Mouse (Mus musculus) heart, embryonic 15.5 days (tissue): ENCODE data around the gene Kcnip4. TPM values are rescaled to one million over a fixed set of nuclear protein-coding genes. Genes with fewer than 3 reads are reported as not detected.
A peak's percentile ranks its signal among the peaks of the same experiment; 100 is the strongest.

Source experiments
- ATAC-seq: fragments of 200-750 bp; cut with Nextera tagmentation; replicated peaks from 2 replicates; pipeline ENCODE4 v1.8.0; 2017; ENCODE audit warnings: low read depth, moderate TSS enrichment; ENCODE audit not compliant: insufficient number of reproducible peaks, insufficient read depth, low FRiP score
- H3K27ac ChIP-seq: fragments of 300-500 bp; sonication (generic); 2 replicates; pipeline ENCODE4 v1.5.1; 2015; ENCODE audit warnings: mild to moderate bottlenecking, inconsistent platforms
- H3K27me3 ChIP-seq: fragments of 300-500 bp; sonication (generic); 2 replicates; pipeline ENCODE4 v1.6.1; 2015; ENCODE audit warnings: inconsistent platforms
- H3K36me3 ChIP-seq: fragments of 300-500 bp; sonication (generic); 2 replicates; pipeline ENCODE4 v1.6.1; 2015; ENCODE audit warnings: mild to moderate bottlenecking, inconsistent platforms
- H3K4me1 ChIP-seq: fragments of 300-500 bp; sonication (generic); replicated peaks from 2 replicates; pipeline ENCODE4 v1.6.1; 2015; ENCODE audit warnings: inconsistent platforms
- H3K4me2 ChIP-seq: fragments of 300-500 bp; sonication (generic); 2 replicates; pipeline ENCODE4 v1.6.1; 2015; ENCODE audit warnings: inconsistent platforms, mild to moderate bottlenecking, moderate library complexity
- H3K4me3 ChIP-seq: fragments of 300-500 bp; sonication (generic); 2 replicates; pipeline ENCODE4 v1.5.1; 2015; ENCODE audit warnings: mild to moderate bottlenecking, inconsistent platforms
- H3K9ac ChIP-seq: fragments of 300-500 bp; sonication (generic); 2 replicates; pipeline ENCODE4 v1.6.1; 2015; ENCODE audit warnings: mild to moderate bottlenecking, inconsistent platforms
- H3K9me3 ChIP-seq: fragments of 300-500 bp; sonication (generic); replicated peaks from 2 replicates; pipeline ENCODE4 v1.6.1; 2016; ENCODE audit warnings: inconsistent platforms
- WGBS: fragments of 180-500 bp; shearing (Covaris S2); methylation state at CpG from one replicate; pipeline ENCODE4 v1.1.7; 2015; ENCODE audit warnings: mixed read lengths; 5-methylcytosine and 5-hydroxymethylcytosine counted together
- polyA plus RNA-seq: library from polyadenylated mRNA; unstranded; fragments of >200 nt; fragmentation: Nextera tagmentation; extraction: Ambion mirVana; gene quantifications from 2 replicates; pipeline ENCODE4 v1.2.1, GENCODE M21; 2015

The Kcnip4 gene
- polyA plus RNA-seq, 1 experiment from 2014 or later, result 0.45 TPM

- ATAC-seq, result no peak
- no peak overlapping the region for H3K27ac ChIP-seq
- no peaks in the 10 kb centered on the region for H3K36me3 ChIP-seq
- 60% methylated on average over 2 of the region's 2 CpGs for WGBS
- H3K4me3 ChIP-seq, result no peak overlapping the region
- no peaks in the 10 kb centered on the region for H3K9me3 ChIP-seq
- no peak overlapping the region for H3K4me2 ChIP-seq
- H3K27me3 ChIP-seq, result no peaks in the 10 kb centered on the region
- H3K9ac ChIP-seq, result no peak overlapping the region
- H3K4me1 ChIP-seq, result no peaks in the 10 kb centered on the region
These were observed 232.3 kb downstream of the Kcnip4 start for GRCm38 (mm10) chr5:49292421-49292820.

GRCm38 (mm10) chr5:49291801-49292200 lies 232.9 kb downstream of the Kcnip4 start:
- Histone ChIP-seq H3K4me3 (no peak overlapping the region), H3K9ac (no peak overlapping the region), H3K4me1 (no peaks in the 10 kb centered on the region), H3K9me3 (no peaks in the 10 kb centered on the region), H3K36me3 (no peaks in the 10 kb centered on the region), H3K27ac (no peak overlapping the region), H3K4me2 (no peak overlapping the region), H3K27me3 (no peaks in the 10 kb centered on the region)
- WGBS, result 55% methylated on average over 3 of the region's 3 CpGs
- ATAC-seq, result no peak

DNA sequence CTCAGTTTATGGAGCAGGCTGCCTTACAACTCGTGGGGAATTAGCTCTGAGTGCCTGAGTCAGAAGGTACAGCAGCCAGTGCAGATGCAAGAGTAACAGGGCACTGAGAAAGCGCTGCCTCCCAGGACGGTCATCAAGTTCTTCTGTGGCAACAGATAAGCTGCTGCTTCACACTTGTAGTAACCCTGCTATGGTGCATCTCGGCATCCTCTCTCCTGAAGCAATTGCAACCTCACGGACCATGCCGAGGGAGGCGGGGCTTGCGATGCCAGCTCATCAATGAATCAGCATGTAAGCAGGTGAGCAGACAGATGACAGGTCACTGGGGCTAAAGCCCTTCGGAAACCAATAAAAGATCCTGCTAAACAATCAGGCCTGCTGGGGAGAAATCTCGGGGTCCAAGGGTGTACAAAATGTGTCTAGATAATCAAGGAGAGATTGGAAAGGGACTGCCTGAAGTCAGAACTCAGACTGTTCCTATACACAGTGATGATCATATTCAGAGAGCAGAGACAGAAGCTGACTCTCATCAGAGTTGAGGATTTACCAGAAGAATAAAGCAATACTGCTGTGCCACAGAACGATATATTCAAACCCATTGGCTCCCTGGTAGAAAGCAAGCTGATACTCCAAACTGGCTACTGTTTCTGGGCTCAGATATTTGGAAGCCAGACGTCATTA lies 239.1 kb downstream of the Kcnip4 start:
- Histone ChIP-seq H3K9me3 (no peaks in the 10 kb centered on the region), H3K4me3 (no peak overlapping the region)
- WGBS, result 23% methylated on average over 12 of the region's 12 CpGs

DNA sequence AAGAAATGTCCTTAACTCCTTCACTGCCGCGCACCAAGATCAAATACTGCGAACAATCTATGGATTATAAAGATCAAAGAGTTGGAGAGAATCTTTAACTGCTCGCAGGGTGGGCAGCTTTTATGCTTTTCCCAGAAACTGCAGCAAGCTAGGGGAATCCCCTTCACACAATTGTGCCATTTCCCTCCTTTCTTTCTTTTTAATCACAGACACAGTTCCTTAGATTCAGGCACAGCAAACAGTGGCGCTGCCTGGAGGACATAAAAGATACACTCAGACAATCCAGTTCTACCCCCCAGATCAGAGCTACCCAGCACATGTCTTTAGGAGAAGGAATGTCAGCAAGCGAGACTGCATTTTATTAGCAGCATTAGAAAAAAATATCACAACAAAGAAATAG lies 239.9 kb downstream of the Kcnip4 start:
- WGBS, result 72% methylated on average over 6 of the region's 6 CpGs
- Histone ChIP-seq H3K4me1 (peaks cover 4% of the 10 kb centered on the region), H3K27ac (no peak overlapping the region), H3K9ac (no peak overlapping the region), H3K36me3 (no peaks in the 10 kb centered on the region), H3K4me2 (no peak overlapping the region), H3K9me3 (no peaks in the 10 kb centered on the region), H3K4me3 (no peak overlapping the region), H3K27me3 (no peaks in the 10 kb centered on the region)
- ATAC-seq, result no peak

More for the DNA sequence above, 239.1 kb downstream of the Kcnip4 start:
- Histone ChIP-seq H3K4me2 (peak overlapping the region; percentile 44), H3K27ac (no peak overlapping the region), H3K9ac (no peak overlapping the region), H3K27me3 (no peaks in the 10 kb centered on the region), H3K4me1 (peaks cover 4% of the 10 kb centered on the region), H3K36me3 (no peaks in the 10 kb centered on the region)
- ATAC-seq, result no peak

GRCm38 (mm10) chr5:49283403-49283802 lies 241.3 kb downstream of the Kcnip4 start:
- Histone ChIP-seq H3K27me3 (no peaks in the 10 kb centered on the region), H3K4me1 (peaks cover 4% of the 10 kb centered on the region), H3K9me3 (no peaks in the 10 kb centered on the region), H3K9ac (no peak overlapping the region), H3K4me2 (no peak overlapping the region), H3K36me3 (no peaks in the 10 kb centered on the region), H3K4me3 (no peak overlapping the region), H3K27ac (no peak overlapping the region)
- 53% methylated on average over 5 of the region's 5 CpGs for WGBS
- no peak for ATAC-seq

GRCm38 (mm10) chr5:49271864-49272263 lies 252.8 kb downstream of the Kcnip4 start:
- Histone ChIP-seq H3K4me1 (no peaks in the 10 kb centered on the region), H3K9ac (no peak overlapping the region), H3K4me3 (no peak overlapping the region), H3K4me2 (no peak overlapping the region), H3K36me3 (no peaks in the 10 kb centered on the region), H3K27ac (no peak overlapping the region), H3K27me3 (no peaks in the 10 kb centered on the region), H3K9me3 (no peaks in the 10 kb centered on the region)
- no peak for ATAC-seq

GRCm38 (mm10) chr5:49268807-49269206 lies 255.9 kb downstream of the Kcnip4 start:
- no peaks in the 10 kb centered on the region for H3K4me1 ChIP-seq
- no peaks in the 10 kb centered on the region for H3K9me3 ChIP-seq
- H3K4me3 ChIP-seq, result no peak overlapping the region
- no peak for ATAC-seq
- H3K9ac ChIP-seq, result no peak overlapping the region
- H3K36me3 ChIP-seq, result no peaks in the 10 kb centered on the region
- no peak overlapping the region for H3K27ac ChIP-seq
- 81% methylated on average over 8 of the region's 8 CpGs for WGBS
- no peak overlapping the region for H3K4me2 ChIP-seq
- H3K27me3 ChIP-seq, result no peaks in the 10 kb centered on the region

DNA sequence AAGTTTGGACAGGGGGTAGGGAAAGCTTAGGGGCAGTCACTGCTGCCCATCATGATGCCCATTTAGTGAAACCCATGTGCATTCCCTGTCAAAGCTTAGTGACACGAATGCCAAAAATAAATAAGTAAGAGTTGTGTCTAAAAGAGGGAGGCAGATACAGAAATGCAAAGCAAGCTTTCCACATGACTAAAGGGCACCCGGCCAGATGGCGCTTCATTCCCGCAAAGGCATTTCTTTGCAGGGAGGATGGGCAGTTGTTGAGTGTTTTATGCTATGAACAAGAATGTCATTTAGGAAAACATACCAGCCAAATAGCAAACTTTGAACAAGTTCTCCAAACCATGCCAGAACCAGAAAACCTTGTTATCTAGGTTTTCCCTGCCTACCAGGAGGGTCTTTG lies 265.4 kb downstream of the Kcnip4 start:
- 67% methylated on average over 4 of the region's 4 CpGs for WGBS
- Histone ChIP-seq H3K9ac (no peak overlapping the region), H3K4me3 (no peak overlapping the region), H3K36me3 (no peaks in the 10 kb centered on the region), H3K27ac (no peak overlapping the region), H3K27me3 (no peaks in the 10 kb centered on the region), H3K4me1 (no peaks in the 10 kb centered on the region), H3K4me2 (no peak overlapping the region), H3K9me3 (no peaks in the 10 kb centered on the region)
- ATAC-seq, result no peak

GRCm38 (mm10) chr5:49256850-49257249 lies 267.9 kb downstream of the Kcnip4 start:
- 64% methylated on average over 3 of the region's 3 CpGs for whole genome bisulfite sequencing
- ATAC-seq, result no peak

GRCm38 (mm10) chr5:49255983-49256382 lies 268.7 kb downstream of the Kcnip4 start:
- Histone ChIP-seq H3K36me3 (no peaks in the 10 kb centered on the region), H3K4me1 (no peaks in the 10 kb centered on the region), H3K4me2 (no peak overlapping the region), H3K4me3 (no peak overlapping the region), H3K9me3 (no peaks in the 10 kb centered on the region), H3K9ac (no peak overlapping the region), H3K27me3 (no peaks in the 10 kb centered on the region), H3K27ac (no peak overlapping the region)
- WGBS, result 71% methylated on average over 4 of the region's 4 CpGs
- ATAC-seq, result no peak

More at GRCm38 (mm10) chr5:49256850-49257249, 267.9 kb downstream of the Kcnip4 start:
- Histone ChIP-seq H3K9me3 (no peaks in the 10 kb centered on the region), H3K27ac (no peak overlapping the region), H3K4me2 (no peak overlapping the region), H3K4me1 (no peaks in the 10 kb centered on the region), H3K4me3 (no peak overlapping the region), H3K36me3 (no peaks in the 10 kb centered on the region), H3K9ac (no peak overlapping the region), H3K27me3 (no peaks in the 10 kb centered on the region)

GRCm38 (mm10) chr5:49247081-49247480 lies 277.6 kb downstream of the Kcnip4 start:
- Histone ChIP-seq H3K4me3 (no peak overlapping the region), H3K27ac (no peak overlapping the region), H3K4me1 (no peaks in the 10 kb centered on the region), H3K9me3 (no peaks in the 10 kb centered on the region), H3K9ac (no peak overlapping the region), H3K36me3 (no peaks in the 10 kb centered on the region), H3K27me3 (no peaks in the 10 kb centered on the region), H3K4me2 (no peak overlapping the region)
- 76% methylated on average over 2 of the region's 2 CpGs for WGBS
- no peak for ATAC-seq

DNA sequence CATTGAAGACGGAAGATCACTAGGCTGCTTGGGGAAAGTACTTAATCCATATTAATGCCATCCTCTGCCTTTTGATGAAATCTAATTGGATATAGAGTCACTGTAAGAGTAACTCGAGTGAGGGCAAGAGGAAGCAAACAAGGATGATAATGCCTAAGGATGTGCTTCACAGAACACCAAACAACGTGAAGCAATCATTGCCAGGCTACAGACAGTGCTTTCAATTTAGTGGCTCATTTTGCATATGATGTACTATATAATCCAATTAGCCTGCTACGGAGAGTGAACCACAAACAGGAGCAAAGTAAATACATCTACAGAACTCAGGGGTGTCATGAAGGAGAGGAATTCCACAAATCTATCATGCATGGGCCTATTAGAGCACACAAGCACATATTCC lies 280.3 kb downstream of the Kcnip4 start:
- Histone ChIP-seq H3K4me2 (no peak overlapping the region), H3K27me3 (no peaks in the 10 kb centered on the region), H3K9me3 (no peaks in the 10 kb centered on the region), H3K36me3 (no peaks in the 10 kb centered on the region), H3K27ac (no peak overlapping the region), H3K9ac (no peak overlapping the region), H3K4me1 (no peaks in the 10 kb centered on the region), H3K4me3 (no peak overlapping the region)
- no peak for ATAC-seq
- 77% methylated on average over 4 of the region's 4 CpGs for WGBS
